Mouse (Mus musculus) myocyte (in vitro differentiated cells): ENCODE data around the gene Adgrf5.

Experiments
- MAX ChIP-seq: IDR thresholded peaks from one replicate; pipeline ENCODE4 v1.6.1; 2011; ENCODE audit warnings: low read depth, mild to moderate bottlenecking, control low read depth
- MYOD1 ChIP-seq, 3 experiments: IDR thresholded peaks; one replicate each; pipeline ENCODE4 v1.6.1; 2011; ENCODE audit warnings: control low read depth in 2 of 3, low read depth in 2 of 3, mild to moderate bottlenecking in 2 of 3, moderate library complexity in 1 of 3; ENCODE audit not compliant: insufficient read length in 2 of 3, control insufficient read depth in 1 of 3
- MYOG ChIP-seq, 3 experiments: IDR thresholded peaks; one replicate each; pipeline ENCODE4 v1.6.1; 2011; ENCODE audit warnings: control low read depth in 2 of 3, low read depth in 2 of 3, mild to moderate bottlenecking in 2 of 3; ENCODE audit not compliant: insufficient read length in 2 of 3, control insufficient read depth in 1 of 3, insufficient read depth in 1 of 3
- POLR2A ChIP-seq: IDR thresholded peaks from one replicate; pipeline ENCODE4 v1.6.1; 2011; ENCODE audit warnings: low read depth, mild to moderate bottlenecking, control low read depth, moderate library complexity; ENCODE audit not compliant: insufficient read length
- POLR2AphosphoS2 ChIP-seq: IDR thresholded peaks from one replicate; pipeline ENCODE4 v1.6.1; 2011; ENCODE audit warnings: low read depth, control low read depth; ENCODE audit not compliant: insufficient read length
- TCF12 ChIP-seq: IDR thresholded peaks from one replicate; pipeline ENCODE4 v1.6.1; 2011; ENCODE audit warnings: mild to moderate bottlenecking, control low read depth; ENCODE audit not compliant: poor library complexity, insufficient read depth, severe bottlenecking
- TCF3 ChIP-seq: IDR thresholded peaks from one replicate; pipeline ENCODE4 v1.6.1; 2011; ENCODE audit warnings: low read depth, control low read depth; ENCODE audit not compliant: insufficient read length
- USF1 ChIP-seq: IDR thresholded peaks from one replicate; pipeline ENCODE4 v1.6.1; 2011; ENCODE audit warnings: low read depth, mild to moderate bottlenecking, control low read depth, moderate library complexity

DNA sequence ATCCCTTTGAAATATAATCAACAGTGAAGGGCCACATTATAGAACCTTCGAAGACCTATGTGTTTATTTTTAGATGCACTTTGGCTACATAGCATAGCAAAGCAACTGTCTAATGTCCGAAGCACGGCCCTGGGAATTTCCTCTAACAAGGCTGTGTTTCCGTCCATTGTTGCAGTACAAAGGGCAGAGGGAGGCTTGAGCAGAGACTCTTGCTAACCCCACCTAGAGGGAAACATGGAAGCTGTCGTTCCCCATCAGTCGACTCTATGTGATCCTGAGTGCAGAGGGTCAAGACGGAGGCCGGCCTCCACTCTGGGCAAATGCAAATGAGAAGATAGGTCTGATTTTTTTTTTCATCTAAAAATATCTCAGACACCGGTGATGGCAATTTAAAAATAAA, 6.2 kb downstream of the Adgrf5 start:
- no peak for TF ChIP-seq POLR2A
- no peak for TF ChIP-seq MYOG (IDR thresholded peaks at IDR 0.05; ENCODE audit: control insufficient read depth in 1 of 3, insufficient read depth in 1 of 3, insufficient read length in 2 of 3, low read depth in 2 of 3)
- TF ChIP-seq USF1 = no peak
- no peak for TF ChIP-seq POLR2AphosphoS2
- TF ChIP-seq MAX = no peak
- no peak for TF ChIP-seq MYOD1 (IDR thresholded peaks at IDR 0.05; ENCODE audit: control insufficient read depth in 1 of 3, insufficient read length in 2 of 3, low read depth in 2 of 3)
- no peak for TF ChIP-seq TCF3
- no peak for TF ChIP-seq TCF12
